13 mouse cellular contexts compared by ENCODE assay signal in genomic region chr11:57958233-57958632, GRCm38 (mm10). TPM values are rescaled to one million over a fixed set of nuclear protein-coding genes. Genes with fewer than 3 reads are reported as not detected.
DNase-seq lines count a peak whose midpoint lies in the region; ATAC-seq and TF ChIP-seq lines count a peak whose summit lies in the region.
"Had no signal": no experiment of that assay in that cellular context is flagged by ENCODE, and none has a peak within 500 bp of the region (broad histone marks: within the 10 kb centered on the region; RNA-seq: fewer than 3 reads in every experiment).

No protein-coding gene starts in this region.

- intact Hi-C loops in left cerebral cortex, postnatal 4 days (cut with DNase I): no loop called here

- H3K9me3 ChIP-seq in heart, embryonic 12.5 days (replicated peaks): no peaks in the 10 kb centered on the region
- no peaks in the 10 kb centered on the region for H3K9me3 ChIP-seq in liver, embryonic 14.5 days (ENCODE audit: control insufficient read depth, low read length)
- H3K9me3 ChIP-seq: midbrain, embryonic 10.5 days; neural tube, embryonic 13.5 days had no signal

- WGBS in heart, embryonic 12.5 days: 68% methylated on average over 7 of the region's 7 CpGs
- WGBS in liver, embryonic 14.5 days (ENCODE audit: insufficient replicate concordance): 47% methylated on average over 7 of the region's 7 CpGs

- no peak overlapping the region for H3K4me2 ChIP-seq in heart, embryonic 12.5 days
- no peak overlapping the region for H3K4me2 ChIP-seq in liver, embryonic 14.5 days (ENCODE audit: low read depth)
- H3K4me2 ChIP-seq: neural tube, embryonic 13.5 days had no signal

- no peak for TF ChIP-seq CTCF in liver, embryonic 14.5 days (IDR thresholded peaks at IDR 0.05; ENCODE audit: low read depth)

- peak overlapping the region; percentile 24; the same call in 1 of the 2 replicates for H3K27ac ChIP-seq in heart, embryonic 12.5 days (ENCODE audit: poor library complexity, severe bottlenecking)
- H3K27ac ChIP-seq in liver, embryonic 14.5 days: peak overlapping the region; percentile 88
- H3K27ac ChIP-seq: midbrain, embryonic 10.5 days; neural tube, embryonic 13.5 days had no signal

- ATAC-seq in heart, embryonic 12.5 days (ENCODE audit: insufficient number of reproducible peaks, low FRiP score): no peak
- no peak for ATAC-seq in liver, embryonic 14.5 days (ENCODE audit: insufficient read depth)
- ATAC-seq in megakaryocyte progenitor cell, adult 5-6 weeks (replicated peaks; ENCODE audit: poor library complexity): peak; percentile 36
- ATAC-seq: forebrain, postnatal 0 days; inflammation-experienced regulatory T-cells, adult 6 months had no signal

- peaks cover 16% of the 10 kb centered on the region for H3K4me1 ChIP-seq in heart, embryonic 12.5 days (replicated peaks)
- H3K4me1 ChIP-seq in liver, embryonic 14.5 days (replicated peaks; ENCODE audit: control insufficient read depth in 2 of 2, insufficient read depth in 2 of 2, low read length in 1 of 2): peaks cover 79 to 85% of the 10 kb centered on the region in 2 experiments

- H3K9ac ChIP-seq in heart, embryonic 12.5 days: no peak overlapping the region
- no peak overlapping the region for H3K9ac ChIP-seq in liver, embryonic 14.5 days (replicated peaks)
- H3K9ac ChIP-seq: forebrain, postnatal 0 days; neural tube, embryonic 13.5 days had no signal

- no peak overlapping the region for H3K4me3 ChIP-seq in heart, embryonic 12.5 days
- no peak overlapping the region for H3K4me3 ChIP-seq in liver, embryonic 14.5 days (ENCODE audit: insufficient read depth in 1 of 2, low read depth in 2 of 2, low read length in 2 of 2)
- H3K4me3 ChIP-seq: midbrain, embryonic 10.5 days; neural tube, embryonic 13.5 days had no signal

- DNase-seq in heart, adult 9 months (ENCODE audit: low spot score in 2 of 2): no peak
- no peak for DNase-seq in liver, embryonic 14.5 days (ENCODE audit: low read depth in 3 of 3, low spot score in 3 of 3)
- DNase-seq in cerebellum, postnatal 36 days: no peak
- DNase-seq in right cerebral cortex, postnatal 10 days (ENCODE audit: low spot score in 2 of 2): no peak
- no peak for DNase-seq in left cerebral cortex, postnatal 4 days
- no peak for DNase-seq in frontal cortex, adult 2 months (ENCODE audit: extremely low spot score in 1 of 2, low spot score in 1 of 2)
- DNase-seq: forebrain, postnatal 0 days; right cerebral cortex, postnatal 4 days had no signal

- H3K36me3 ChIP-seq in heart, embryonic 12.5 days: no peaks in the 10 kb centered on the region
- H3K36me3 ChIP-seq in liver, embryonic 14.5 days (replicated peaks; ENCODE audit: control insufficient read depth, insufficient read depth, low read depth): no peaks in the 10 kb centered on the region
- H3K36me3 ChIP-seq: midbrain, embryonic 10.5 days; neural tube, embryonic 13.5 days had no signal

- TF ChIP-seq EP300 in liver, embryonic 14.5 days (IDR thresholded peaks at IDR 0.05; ENCODE audit: low read depth): no peak

- no peaks in the 10 kb centered on the region for H3K27me3 ChIP-seq in heart, embryonic 12.5 days (replicated peaks)
- no peaks in the 10 kb centered on the region for H3K27me3 ChIP-seq in liver, embryonic 14.5 days (ENCODE audit: control insufficient read depth, insufficient read depth, low read length)
- H3K27me3 ChIP-seq: neural tube, embryonic 13.5 days had no signal

RNA-seq across cellular contexts. Expression of gene Larp1, which starts 50.6 kb away (rescaled TPM):
- polyA plus RNA-seq in heart, embryonic 12.5 days (2016; fragmentation: Nextera tagmentation; extraction: Ambion mirVana): 17.5 and 18.3 TPM in 2 replicates
- 21.1 and 25.5 TPM in 2 replicates for polyA plus RNA-seq in liver, embryonic 14.5 days (2012; rRNA removed)
- polyA plus RNA-seq in liver, embryonic 14.5 days (2014; fragmentation: Nextera tagmentation; extraction: Ambion mirVana): 15.8 and 19.0 TPM in 2 replicates
- total RNA-seq in megakaryocyte progenitor cell, adult 5-6 weeks (2015): 134 and 142 TPM in 2 replicates
- 52.9 and 67.5 TPM in 2 replicates for total RNA-seq in megakaryocyte progenitor cell, adult 5-6 weeks (2017)
- total RNA-seq in left cerebral cortex, postnatal 4 days (2021): 10 to 100 TPM; 97.9 to 100.0 TPM
- polyA plus RNA-seq in frontal cortex, adult 2 months (2012; rRNA removed): 45.6 and 47.8 TPM in 2 replicates
